Mouse (Mus musculus) olfactory bulb, adult 2 months (tissue): ENCODE measurements at regions not wholly inside any gene's neighbourhood (a gene's known extent, or its start where the extent isn't known, plus 50 kb on each side); places are given as distances from the start of the nearest gene placed in this dataset.

Experiments
- CTCF ChIP-seq: fragments of 200-500 bp; IDR thresholded peaks from 2 replicates; pipeline ENCODE4 v1.5.1; 2012; ENCODE audit warnings: low read depth, mild to moderate bottlenecking, low read length, moderate library complexity; ENCODE audit not compliant: insufficient read depth
- POLR2A ChIP-seq: fragments of 200-500 bp; IDR thresholded peaks from 2 replicates; pipeline ENCODE4 v1.6.1; 2012; ENCODE audit warnings: mild to moderate bottlenecking, low read depth, low read length, moderate library complexity; ENCODE audit not compliant: insufficient read depth

DNA sequence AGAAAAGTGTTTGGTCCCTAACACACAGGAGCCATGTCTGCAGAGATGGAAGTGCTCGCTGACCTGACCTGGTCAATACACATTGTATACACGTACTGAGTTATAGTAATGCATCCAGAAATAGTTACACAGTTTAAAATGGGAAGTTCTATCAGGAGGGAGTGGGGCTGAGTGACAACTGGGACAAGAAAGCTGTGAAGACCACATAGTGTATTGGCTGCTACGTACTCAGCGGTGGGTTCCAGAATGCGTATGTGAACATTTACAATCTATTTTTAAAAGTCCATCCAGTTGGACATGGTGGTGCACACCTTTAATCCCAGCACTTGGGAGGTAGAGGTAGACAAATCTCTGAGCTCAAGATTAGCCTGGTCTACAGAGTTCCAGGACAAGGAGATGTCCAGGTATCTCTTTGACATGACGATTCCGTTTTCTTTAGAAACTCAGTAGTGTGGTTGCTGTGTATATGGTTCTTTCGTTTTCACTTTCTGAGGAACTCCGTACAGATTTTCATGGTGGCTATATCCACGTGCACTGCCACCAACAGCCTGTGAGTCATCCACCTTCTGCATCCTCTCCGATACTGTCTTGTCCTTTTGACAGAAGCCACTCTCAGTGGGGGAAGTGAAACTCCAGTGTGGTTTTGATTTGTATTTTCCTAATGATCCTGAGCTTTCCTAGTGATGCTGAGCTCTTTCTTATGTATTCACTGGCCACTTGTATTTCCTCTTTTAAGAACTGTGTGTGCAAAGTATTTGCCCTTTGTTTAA is 110.1 kb upstream of the Pde7b start:
- TF ChIP-seq CTCF, result no peak
- no peak for TF ChIP-seq POLR2A
